Mouse (Mus musculus) forebrain, embryonic 10.5 days (tissue): ENCODE results near the gene Scly. TPM values are rescaled to one million over a fixed set of nuclear protein-coding genes. Genes with fewer than 3 reads are reported as not detected.

Experiments
- DNase-seq: peaks from one replicate; pipeline ENCODE4 v3.0.0-alpha.2; 2017; ENCODE audit warnings: low spot score; ENCODE audit errors: extremely low spot score
- H3K27ac ChIP-seq: fragments of 300-500 bp; sonication (generic); 2 replicates; pipeline ENCODE4 v1.5.1; 2016; ENCODE audit warnings: mild to moderate bottlenecking
- H3K27me3 ChIP-seq: fragments of 300-500 bp; sonication (generic); 2 replicates; pipeline ENCODE4 v1.6.1; 2016; ENCODE audit warnings: mild to moderate bottlenecking; ENCODE audit not compliant: poor library complexity, severe bottlenecking
- H3K36me3 ChIP-seq: fragments of 300-500 bp; sonication (generic); replicated peaks from 2 replicates; pipeline ENCODE4 v1.6.1; 2016; ENCODE audit warnings: mild to moderate bottlenecking, moderate library complexity
- H3K4me1 ChIP-seq: fragments of 300-500 bp; sonication (generic); 2 replicates; pipeline ENCODE4 v1.6.1; 2016
- H3K4me3 ChIP-seq: fragments of 300-500 bp; sonication (generic); 2 replicates; pipeline ENCODE4 v1.5.1; 2016; ENCODE audit warnings: mild to moderate bottlenecking, moderate library complexity
- H3K9me3 ChIP-seq: fragments of 300-500 bp; sonication (generic); 2 replicates; pipeline ENCODE4 v1.6.1; 2016; ENCODE audit warnings: mild to moderate bottlenecking, moderate library complexity
- WGBS: fragments of 180-500 bp; shearing (Covaris S2); methylation state at CpG from one replicate; pipeline ENCODE4 v1.1.7; 2016; 5-methylcytosine and 5-hydroxymethylcytosine counted together
- polyA plus RNA-seq: library from polyadenylated mRNA; unstranded; fragments of >200 nt; fragmentation: Nextera tagmentation; extraction: Ambion mirVana; gene quantifications from 2 replicates; pipeline ENCODE4 v1.2.1, GENCODE M21; 2016

Scly gene
- 18.5 and 18.7 TPM in 2 replicates for polyA plus RNA-seq

DNA sequence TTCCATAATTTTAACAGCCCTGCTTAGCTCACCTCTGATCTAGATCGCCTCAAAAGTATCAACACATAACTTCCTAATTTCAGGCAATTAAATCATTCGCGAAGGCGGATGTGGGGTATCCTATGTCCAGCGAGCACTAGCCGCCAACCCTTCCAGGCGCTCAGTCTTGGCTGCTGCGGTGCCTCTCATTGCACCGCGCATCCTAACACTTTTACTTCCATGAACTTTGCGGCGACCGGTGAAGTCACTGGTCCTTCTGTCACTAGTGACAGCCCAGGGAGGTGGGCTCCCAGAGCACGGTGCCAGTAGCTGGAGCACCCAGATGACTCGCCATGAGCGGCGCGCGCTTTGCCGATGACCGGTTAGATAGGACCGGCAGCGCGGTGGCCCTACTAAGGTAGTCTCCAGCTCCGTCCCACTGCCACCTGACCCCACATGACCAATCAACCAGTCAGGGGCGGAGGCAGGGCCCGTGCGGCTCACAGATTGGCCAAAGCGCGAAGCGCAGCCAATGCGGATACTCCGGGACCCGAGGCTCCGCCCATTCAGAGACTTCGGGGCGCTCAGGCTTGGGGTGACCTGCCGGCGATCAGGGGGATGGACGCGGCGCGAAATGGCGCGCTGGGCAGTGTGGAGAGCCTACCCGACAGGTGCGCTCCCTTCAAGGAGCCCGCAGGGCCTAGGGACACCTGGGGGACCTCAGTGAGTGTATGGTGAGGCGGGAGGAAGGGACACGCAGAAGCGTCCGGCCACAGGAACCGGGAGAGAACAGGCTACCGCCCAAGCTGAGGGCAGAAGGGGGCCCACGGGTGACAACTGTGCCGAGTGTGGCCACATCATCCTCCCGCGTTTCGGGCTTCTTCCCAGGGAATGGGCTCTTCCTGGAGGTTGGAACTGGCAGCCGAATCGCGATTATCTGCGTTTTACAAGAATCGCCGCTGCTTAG is at the start of gene Scly:
Gene Scly, plus strand, starts transcription at position 540 of the 946 bp plus-strand sequence.
- H3K27ac ChIP-seq = peak within 1 kb of the TSS; percentile 87
- WGBS = under 1% methylated on average over 62 of the region's 65 CpGs
- H3K4me3 ChIP-seq = peak within 1 kb of the TSS; percentile 90

DNA sequence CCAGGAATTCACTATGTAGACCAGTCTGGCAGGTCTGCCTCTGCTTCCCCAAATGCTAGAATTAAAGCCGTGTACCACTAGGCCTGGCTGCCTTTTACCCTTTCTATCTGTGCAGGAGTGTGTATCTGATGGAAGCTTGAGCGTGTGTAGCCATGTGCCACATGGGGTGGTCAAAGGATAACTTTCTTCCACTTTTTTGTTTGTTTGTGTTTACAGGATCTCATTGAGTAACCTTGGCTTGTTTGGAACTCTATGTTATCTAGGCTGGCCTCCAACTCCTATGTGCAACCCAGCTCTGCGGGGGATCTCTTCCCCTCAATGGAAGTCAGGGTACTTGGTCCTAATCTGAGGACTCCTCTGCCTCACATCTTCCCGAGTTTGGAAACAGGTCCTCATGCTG is 49.2 kb upstream of the Scly start:
- Histone ChIP-seq H3K27me3 (no peaks in the 10 kb centered on the region), H3K4me1 (peaks cover 32% of the 10 kb centered on the region), H3K4me3 (peak overlapping the region; percentile 100), H3K9me3 (no peaks in the 10 kb centered on the region), H3K36me3 (no peaks in the 10 kb centered on the region; the same call in 1 of the 2 replicates), H3K27ac (peak overlapping the region; percentile 93)
- no peak for DNase-seq
- WGBS = 51% methylated on average over 4 of the region's 4 CpGs

More for the DNA sequence above, at the start of gene Scly:
- Histone ChIP-seq H3K27me3 (no peaks in the 10 kb centered on the region), H3K9me3 (no peaks in the 10 kb centered on the region), H3K4me1 (peaks cover 19% of the 10 kb centered on the region), H3K36me3 (peaks cover 23% of the 10 kb centered on the region)
- DNase-seq = peak; percentile 92

DNA sequence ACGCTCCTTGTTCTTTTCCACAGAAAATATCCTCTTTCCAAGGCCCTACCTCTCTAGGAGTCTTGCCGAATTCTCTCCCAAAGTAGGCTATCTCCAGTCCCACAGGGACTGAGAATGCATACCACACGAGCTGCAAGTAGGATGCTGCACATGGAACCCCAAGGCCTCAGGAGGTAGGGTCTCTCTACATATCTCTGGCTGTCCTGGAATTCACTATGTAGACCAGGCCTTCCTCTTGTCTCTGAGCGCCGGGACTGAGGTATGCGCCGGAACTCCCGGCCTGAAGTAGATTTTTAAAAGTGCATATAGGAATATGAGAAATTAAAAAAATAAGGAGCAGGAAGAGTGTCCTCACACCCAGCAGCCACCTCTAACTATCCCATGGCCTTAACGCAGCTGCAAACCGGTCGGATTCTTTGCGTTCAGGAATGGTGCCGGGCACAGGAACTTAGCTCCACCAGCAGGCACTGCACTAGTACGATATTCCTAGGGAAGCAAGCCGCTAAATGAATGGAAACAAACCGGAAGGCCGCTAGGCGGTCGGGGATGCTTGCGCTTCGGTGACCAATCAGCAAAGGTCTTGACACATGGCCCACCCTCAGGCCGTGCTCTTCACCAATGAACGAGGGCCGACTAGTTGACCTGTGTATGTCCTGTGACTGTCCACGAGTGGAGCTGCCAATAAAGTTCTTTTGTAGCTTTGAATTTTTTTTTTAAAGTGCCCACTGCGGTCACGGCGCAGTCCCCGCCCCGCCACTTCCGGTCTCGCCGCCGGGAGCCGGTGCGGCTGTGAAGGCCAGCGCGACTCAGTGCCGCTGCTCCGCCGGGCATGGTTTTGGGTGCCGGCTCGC is 48.3 kb upstream of the Scly start, which contains the start of gene Ube2f:
Gene Ube2f, plus strand, starts transcription at position 741 of the 851 bp plus-strand sequence.
- H3K27me3 ChIP-seq = no peaks in the 10 kb centered on the region
- WGBS = under 1% methylated on average over 43 of the region's 43 CpGs

DNA sequence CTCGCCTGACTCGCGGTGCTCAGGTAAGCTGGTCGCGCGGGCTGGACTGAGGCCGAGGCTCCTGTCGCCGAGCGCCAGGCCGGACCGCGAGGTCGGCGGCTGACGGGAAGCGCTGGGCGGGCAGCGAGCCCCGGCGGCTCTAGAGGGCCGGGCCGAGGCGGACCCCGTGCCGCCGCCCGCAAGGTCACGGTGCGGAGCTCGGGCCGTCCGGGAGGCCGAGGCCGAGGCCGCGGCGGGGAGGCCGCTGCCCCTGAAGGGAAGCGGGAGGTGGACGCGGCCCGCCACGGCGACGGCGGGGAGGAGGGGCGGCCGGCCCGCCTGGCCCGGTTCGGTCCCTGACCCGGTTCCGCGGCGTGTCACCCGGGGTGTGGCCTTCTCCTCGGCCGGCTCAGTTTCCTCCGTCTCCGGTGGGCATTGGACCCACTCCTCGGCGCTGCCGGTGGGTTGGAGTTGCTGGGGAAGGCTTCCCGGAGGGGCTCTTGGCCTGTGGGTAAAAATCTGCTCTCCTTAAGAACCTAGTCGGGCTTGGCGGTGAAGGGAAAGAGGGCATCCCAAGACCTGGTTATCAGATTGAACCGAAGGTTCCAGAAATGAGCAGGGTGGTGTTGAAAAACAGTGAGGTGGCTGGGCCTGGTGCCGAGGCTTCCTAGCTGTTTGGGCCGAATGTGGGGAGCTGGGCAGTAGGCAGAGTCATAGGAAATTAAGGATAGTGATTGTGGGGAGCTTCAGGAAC is 47.6 kb upstream of the Scly start:
- Histone ChIP-seq H3K36me3 (peaks cover 10% of the 10 kb centered on the region), H3K9me3 (no peaks in the 10 kb centered on the region), H3K27me3 (no peaks in the 10 kb centered on the region), H3K4me1 (peaks cover 32% of the 10 kb centered on the region), H3K4me3 (peak overlapping the region; percentile 100), H3K27ac (peak overlapping the region; percentile 93)
- no peak for DNase-seq
- WGBS = under 1% methylated on average over 70 of the region's 70 CpGs

More for the DNA sequence above, 48.3 kb upstream of the Scly start, which contains the start of gene Ube2f:
- Histone ChIP-seq H3K36me3 (peaks cover 8% of the 10 kb centered on the region), H3K9me3 (no peaks in the 10 kb centered on the region), H3K27ac (peak within 1 kb of the TSS; percentile 93), H3K4me1 (peaks cover 32% of the 10 kb centered on the region), H3K4me3 (peak within 1 kb of the TSS; percentile 100)
- peak; percentile 94 for DNase-seq

DNA sequence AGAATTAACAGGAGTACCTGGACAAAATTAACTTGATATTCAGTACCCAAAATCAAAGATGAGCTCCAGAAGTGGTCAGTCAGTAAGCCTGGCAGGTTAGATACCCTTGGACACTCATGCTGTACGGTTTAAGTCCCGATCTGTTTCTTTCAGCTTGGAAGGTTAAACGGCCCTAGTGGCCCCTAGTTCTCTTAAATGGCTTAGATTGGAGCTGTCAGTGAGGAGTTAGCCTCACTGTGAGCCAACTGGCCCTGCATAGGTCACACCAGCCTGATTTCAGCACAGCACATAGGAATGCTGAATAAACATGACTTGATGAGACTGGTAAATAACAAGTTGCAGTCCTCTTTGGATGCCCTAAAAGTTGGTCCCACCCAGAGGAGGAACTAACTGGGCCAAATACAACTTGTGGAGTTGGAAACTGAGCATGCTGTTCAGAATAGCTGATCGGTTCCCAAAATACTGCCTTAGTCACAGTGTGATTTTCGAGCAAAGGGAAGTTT is 46.9 kb upstream of the Scly start:
- peak overlapping the region; percentile 100 for H3K4me3 ChIP-seq
- H3K9me3 ChIP-seq = no peaks in the 10 kb centered on the region
- no peak for DNase-seq
- H3K27ac ChIP-seq = peak overlapping the region; percentile 93; the same call in 1 of the 2 replicates
- WGBS = 52% methylated on average over 5 of the region's 5 CpGs
- no peaks in the 10 kb centered on the region for H3K27me3 ChIP-seq
- peaks cover 10% of the 10 kb centered on the region for H3K36me3 ChIP-seq
- peaks cover 32% of the 10 kb centered on the region for H3K4me1 ChIP-seq

DNA sequence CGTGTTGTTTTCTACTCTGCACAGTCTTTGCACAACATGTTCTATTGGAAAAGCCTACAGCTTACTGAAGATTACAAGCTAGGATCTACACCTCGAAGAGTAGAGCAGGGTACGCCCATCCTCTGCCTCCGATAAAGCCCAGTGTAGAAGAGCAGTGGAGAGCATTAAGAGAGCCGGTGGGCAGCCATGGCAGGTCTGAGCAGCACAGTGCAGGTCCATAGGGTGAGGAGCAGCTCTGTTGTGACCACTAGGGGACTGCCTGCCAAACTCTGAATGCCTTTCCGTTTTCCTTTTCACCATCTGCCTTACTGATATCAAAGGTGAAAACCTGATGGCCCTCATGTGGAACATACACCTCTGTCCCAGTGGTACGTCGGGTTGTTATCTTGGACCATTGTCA is 46.2 kb upstream of the Scly start:
- DNase-seq = peak; percentile 29
- peaks cover 13% of the 10 kb centered on the region for H3K36me3 ChIP-seq
- H3K27me3 ChIP-seq = no peaks in the 10 kb centered on the region
- peak overlapping the region; percentile 100; the same call in 1 of the 2 replicates for H3K4me3 ChIP-seq
- H3K9me3 ChIP-seq = no peaks in the 10 kb centered on the region
- no peak overlapping the region for H3K27ac ChIP-seq
- H3K4me1 ChIP-seq = peaks cover 32% of the 10 kb centered on the region
- WGBS = 68% methylated on average over 8 of the region's 8 CpGs

DNA sequence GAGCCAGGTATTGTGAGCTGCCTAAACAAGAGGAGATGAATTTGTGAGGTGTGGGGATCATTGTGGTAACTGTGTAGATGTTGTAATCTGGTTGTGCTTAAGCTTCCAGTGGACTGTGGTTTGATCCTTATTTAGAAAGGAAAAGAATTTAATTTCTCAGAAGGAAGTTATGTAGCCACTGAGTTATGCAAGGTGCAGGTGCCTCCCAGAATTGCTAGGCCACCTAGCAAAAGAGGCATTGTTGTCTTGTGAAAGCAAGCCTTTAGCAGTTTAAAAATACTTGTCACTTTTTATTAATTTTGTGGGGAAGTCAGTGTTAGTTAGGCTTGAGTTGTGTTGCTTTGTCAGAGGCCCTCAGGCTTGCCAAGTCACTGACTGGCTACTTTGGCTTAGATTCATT is 40.2 kb upstream of the Scly start:
- Histone ChIP-seq H3K4me3 (no peak overlapping the region), H3K4me1 (no peaks in the 10 kb centered on the region), H3K9me3 (no peaks in the 10 kb centered on the region), H3K27ac (no peak overlapping the region), H3K27me3 (no peaks in the 10 kb centered on the region), H3K36me3 (peaks cover 23% of the 10 kb centered on the region)
- DNase-seq = no peak

DNA sequence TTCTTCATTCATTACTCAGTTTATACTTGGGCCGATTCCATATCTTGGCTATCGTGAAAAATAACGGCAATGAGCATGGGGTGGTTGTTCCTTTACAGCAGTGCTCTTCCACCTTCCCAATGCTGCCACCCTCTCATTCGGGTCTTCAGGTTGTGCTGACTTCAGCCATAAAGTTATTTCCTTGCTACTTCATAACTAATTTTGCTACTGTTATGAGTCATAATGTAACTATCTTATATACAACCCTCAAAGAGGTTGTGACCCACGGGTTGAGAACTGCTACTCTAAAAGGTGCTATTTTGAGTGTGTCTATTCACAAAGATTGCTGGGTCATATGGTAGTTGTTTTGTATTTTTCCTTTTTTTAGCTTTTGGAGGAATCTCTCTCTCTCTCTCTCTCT is 38.3 kb upstream of the Scly start:
- H3K4me1 ChIP-seq = no peaks in the 10 kb centered on the region
- 94% methylated on average over 5 of the region's 5 CpGs for WGBS
- no peak for DNase-seq
- H3K36me3 ChIP-seq = peaks cover 16% of the 10 kb centered on the region
- H3K27me3 ChIP-seq = no peaks in the 10 kb centered on the region
- H3K27ac ChIP-seq = no peak overlapping the region
- no peak overlapping the region for H3K4me3 ChIP-seq
- H3K9me3 ChIP-seq = no peaks in the 10 kb centered on the region

DNA sequence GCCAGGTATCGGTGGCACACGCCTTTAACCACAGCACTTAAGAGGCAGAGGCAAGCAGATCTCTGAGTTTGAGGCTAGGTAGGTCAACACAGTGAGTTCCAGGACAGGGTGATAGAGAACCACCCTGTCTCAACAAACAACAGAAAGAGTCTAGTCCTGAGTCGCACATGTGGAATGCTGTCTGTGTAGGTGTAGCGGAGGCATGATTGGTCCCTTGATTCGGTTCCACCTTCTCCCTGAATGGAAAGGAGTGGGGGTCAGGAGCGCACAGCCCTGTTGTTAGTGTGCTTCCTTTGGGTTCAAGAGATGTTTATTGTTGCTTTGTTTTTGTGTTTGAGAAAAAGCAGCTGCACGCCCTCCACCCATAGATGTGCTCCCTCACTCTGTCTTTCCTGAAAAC is 35.6 kb upstream of the Scly start:
- DNase-seq = no peak
- WGBS = 93% methylated on average over 7 of the region's 7 CpGs
- Histone ChIP-seq H3K4me1 (no peaks in the 10 kb centered on the region), H3K27ac (no peak overlapping the region), H3K36me3 (peaks cover 29% of the 10 kb centered on the region), H3K4me3 (no peak overlapping the region), H3K9me3 (no peaks in the 10 kb centered on the region), H3K27me3 (no peaks in the 10 kb centered on the region)

DNA sequence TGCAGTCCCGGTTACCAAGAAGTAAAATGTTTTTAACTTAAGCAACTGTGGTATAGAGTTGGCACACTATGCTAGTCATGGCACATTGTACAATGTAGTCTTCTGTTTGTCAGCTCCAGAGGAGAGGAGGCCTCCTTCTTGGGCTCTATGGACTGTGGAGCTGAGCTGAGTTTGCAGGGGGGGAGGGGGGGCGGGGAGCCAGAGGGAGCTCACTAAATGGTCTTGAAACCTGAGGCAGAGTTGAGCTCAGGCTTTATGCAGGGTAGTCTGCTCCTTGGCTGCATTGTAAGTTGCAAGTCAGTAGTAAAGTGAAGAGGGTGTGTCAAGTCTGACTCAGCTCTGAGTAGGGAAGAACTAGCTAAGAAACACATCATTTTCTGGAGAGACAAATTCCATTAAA is 25.9 kb upstream of the Scly start:
- H3K36me3 ChIP-seq = peaks cover 36% of the 10 kb centered on the region
- no peaks in the 10 kb centered on the region for H3K9me3 ChIP-seq
- H3K27me3 ChIP-seq = no peaks in the 10 kb centered on the region
- DNase-seq = no peak
- H3K27ac ChIP-seq = no peak overlapping the region
- 90% methylated on average over 2 of the region's 2 CpGs for WGBS
- H3K4me1 ChIP-seq = no peaks in the 10 kb centered on the region
- no peak overlapping the region for H3K4me3 ChIP-seq

DNA sequence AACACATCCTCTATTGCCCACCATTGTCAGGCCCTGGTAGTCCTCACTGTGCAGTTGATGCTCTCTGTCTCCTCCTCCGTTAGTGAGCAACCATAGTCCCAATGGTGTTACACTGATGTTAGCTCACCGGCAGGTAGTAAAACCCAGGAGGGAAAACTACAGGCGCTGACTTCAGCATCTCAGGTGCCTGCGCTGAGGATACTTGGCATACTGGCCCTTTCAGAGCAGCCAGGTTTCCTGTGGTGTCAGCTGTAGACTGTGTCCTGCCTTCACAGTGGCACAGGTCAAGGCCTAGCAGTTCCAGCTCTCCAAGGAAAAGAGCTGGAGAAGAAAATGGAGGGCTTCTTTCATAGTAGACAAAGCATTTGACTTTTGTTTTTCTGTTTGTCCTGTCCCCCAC is 21.6 kb upstream of the Scly start:
- Histone ChIP-seq H3K27ac (no peak overlapping the region), H3K4me3 (no peak overlapping the region), H3K36me3 (peaks cover 76% of the 10 kb centered on the region), H3K4me1 (no peaks in the 10 kb centered on the region), H3K27me3 (no peaks in the 10 kb centered on the region), H3K9me3 (no peaks in the 10 kb centered on the region)
- DNase-seq = no peak
- WGBS = 93% methylated on average over 4 of the region's 4 CpGs

DNA sequence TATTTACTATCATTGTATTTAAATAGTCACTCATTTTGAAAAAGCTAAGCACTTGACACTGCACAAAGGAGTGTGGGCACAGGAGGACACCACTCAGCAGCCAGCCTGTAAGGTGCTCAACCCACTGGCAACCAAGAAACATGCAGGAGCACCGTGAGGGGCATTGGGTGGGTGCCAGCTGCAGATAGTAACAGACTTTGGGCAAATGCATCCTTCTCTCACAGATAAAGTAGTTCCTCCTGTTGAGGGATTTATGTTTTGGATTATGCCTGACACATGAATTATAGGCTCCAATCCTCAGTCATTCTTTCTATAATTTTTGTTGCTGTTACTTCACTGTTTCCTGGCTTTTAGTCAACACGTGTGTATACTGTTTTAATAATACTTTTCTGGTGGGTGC is 20.7 kb upstream of the Scly start:
- Histone ChIP-seq H3K9me3 (no peaks in the 10 kb centered on the region), H3K27ac (no peak overlapping the region), H3K4me1 (no peaks in the 10 kb centered on the region), H3K27me3 (no peaks in the 10 kb centered on the region), H3K4me3 (no peak overlapping the region), H3K36me3 (peaks cover 81% of the 10 kb centered on the region)
- no peak for DNase-seq
- 91% methylated on average over 2 of the region's 2 CpGs for WGBS
